Mouse (Mus musculus) thymus, adult 2 months (tissue): ENCODE measurements around the gene Nfia. TPM values are rescaled to one million over a fixed set of nuclear protein-coding genes. Genes with fewer than 3 reads are reported as not detected.

Experiments used
- DNase-seq: peaks from one replicate; pipeline ENCODE4 v3.0.0; 2021
- H3K27ac ChIP-seq: fragments of 200-500 bp; 2 replicates; pipeline ENCODE4 v1.5.1; 2012; ENCODE audit warnings: low read length, control low read depth; ENCODE audit not compliant: control insufficient read depth, insufficient read depth
- H3K27me3 ChIP-seq: fragments of 200-500 bp; 2 replicates; pipeline ENCODE4 v1.6.1; 2012; ENCODE audit warnings: mild to moderate bottlenecking, low read length, moderate library complexity, mixed read lengths; ENCODE audit not compliant: control insufficient read depth, insufficient read depth
- H3K36me3 ChIP-seq: fragments of 200-500 bp; 2 replicates; pipeline ENCODE4 v1.6.1; 2012; ENCODE audit warnings: mild to moderate bottlenecking, low read length, moderate library complexity; ENCODE audit not compliant: control insufficient read depth, insufficient read depth
- H3K4me1 ChIP-seq: fragments of 200-500 bp; replicated peaks from 2 replicates; pipeline ENCODE4 v1.6.1; 2012; ENCODE audit warnings: low read length; ENCODE audit not compliant: control insufficient read depth, insufficient read depth
- H3K4me3 ChIP-seq: fragments of 200-500 bp; 2 replicates; pipeline ENCODE4 v1.5.1; 2012; ENCODE audit warnings: mild to moderate bottlenecking, low read length, control low read depth, moderate library complexity; ENCODE audit not compliant: control insufficient read depth, insufficient read depth
- CTCF ChIP-seq: fragments of 200-500 bp; IDR thresholded peaks from 2 replicates; pipeline ENCODE4 v1.5.1; 2012; ENCODE audit warnings: mild to moderate bottlenecking, control low read depth, low read length, moderate library complexity, borderline replicate concordance; ENCODE audit not compliant: control insufficient read depth, poor library complexity, insufficient read depth; ENCODE audit errors: extremely low read depth
- POLR2A ChIP-seq: fragments of 200-500 bp; IDR thresholded peaks from 2 replicates; pipeline ENCODE4 v1.6.1; 2012; ENCODE audit warnings: mild to moderate bottlenecking, low read length, control low read depth, moderate library complexity; ENCODE audit not compliant: control insufficient read depth, poor library complexity, insufficient read depth; ENCODE audit errors: extremely low read depth
- WGBS: fragments of 180-500 bp; shearing (Covaris S2); methylation state at CpG from one replicate; pipeline ENCODE4 v1.1.7; 2018; 5-methylcytosine and 5-hydroxymethylcytosine counted together
- polyA plus RNA-seq: library from polyadenylated mRNA; depleted of rRNA; stranded (reverse); fragments of >200 nt; gene quantifications from 2 replicates; pipeline ENCODE4 v1.2.3, GENCODE M21; 2012; rRNA removed

The Nfia gene
- polyA plus RNA-seq, 1 experiment = 26.4 TPM

- 94% methylated on average over 2 of the region's 2 CpGs for WGBS
Observed at GRCm38 (mm10) chr4:98136072-98136471, 363.5 kb downstream of the Nfia start.

DNA sequence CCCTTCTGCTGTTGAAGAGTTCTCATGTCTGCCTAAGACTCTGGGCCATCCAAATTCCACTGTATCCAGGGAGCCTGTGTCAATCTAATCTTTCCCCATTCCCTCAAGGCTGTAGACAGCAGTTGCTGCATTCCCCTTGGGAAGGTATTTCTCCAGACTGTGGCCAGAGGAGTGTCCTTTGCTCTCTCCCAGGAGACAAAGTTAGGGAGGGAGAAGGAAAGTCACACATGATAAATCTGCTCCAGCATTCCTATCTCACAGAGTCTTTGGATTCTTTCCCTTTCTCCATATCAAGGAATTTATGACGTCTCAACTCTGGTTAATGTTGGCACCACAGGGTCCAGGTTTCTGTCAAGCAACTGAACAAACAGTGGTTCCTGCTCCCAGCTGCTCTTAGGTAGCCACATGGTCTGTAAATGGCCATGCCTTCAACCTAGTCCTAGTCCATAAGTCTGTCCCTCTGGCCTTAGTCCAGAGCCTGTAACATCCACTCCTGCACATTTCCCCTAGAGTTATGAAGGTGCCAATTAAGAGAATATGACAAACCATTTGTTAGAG is 370.4 kb downstream of the Nfia start:
- DNase-seq = no peak
- WGBS = 97% methylated on average over 1 of the region's 1 CpGs
- Histone ChIP-seq H3K27me3 (no peaks in the 10 kb centered on the region), H3K27ac (no peak overlapping the region), H3K36me3 (no peaks in the 10 kb centered on the region), H3K4me3 (no peak overlapping the region), H3K4me1 (no peaks in the 10 kb centered on the region)
- no peak for TF ChIP-seq POLR2A
- TF ChIP-seq CTCF = no peak

More at GRCm38 (mm10) chr4:98136072-98136471, 363.5 kb downstream of the Nfia start:
- no peak for TF ChIP-seq POLR2A
- TF ChIP-seq CTCF = no peak
- peaks cover 3% of the 10 kb centered on the region for H3K4me1 ChIP-seq
- no peak overlapping the region for H3K4me3 ChIP-seq
- no peak for DNase-seq
- H3K36me3 ChIP-seq = no peaks in the 10 kb centered on the region
- H3K27me3 ChIP-seq = no peaks in the 10 kb centered on the region
- no peak overlapping the region for H3K27ac ChIP-seq

DNA sequence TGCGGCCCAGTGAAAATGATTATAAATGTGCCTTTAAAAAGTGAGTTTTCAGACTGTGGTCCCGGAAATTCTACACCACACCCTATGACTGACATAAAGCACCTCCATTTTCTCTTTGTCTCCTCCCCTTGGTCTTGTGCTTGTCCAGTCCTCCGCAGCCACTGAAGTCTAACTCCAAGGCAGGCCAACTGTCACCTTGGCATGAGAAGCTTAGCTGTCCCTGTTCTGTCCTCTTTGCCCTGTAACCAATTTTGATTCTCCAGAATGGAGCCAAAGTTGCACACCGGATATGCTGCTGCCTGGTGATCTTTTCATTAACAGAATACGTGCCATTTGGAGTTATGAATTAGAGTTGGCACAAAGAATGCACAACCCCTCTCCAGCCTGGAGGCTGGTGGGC is 378.0 kb downstream of the Nfia start:
- no peak overlapping the region for H3K27ac ChIP-seq
- over 99% methylated on average over 5 of the region's 5 CpGs for WGBS
- H3K4me1 ChIP-seq = no peaks in the 10 kb centered on the region
- H3K36me3 ChIP-seq = no peaks in the 10 kb centered on the region
- no peaks in the 10 kb centered on the region for H3K27me3 ChIP-seq
- no peak for TF ChIP-seq POLR2A
- TF ChIP-seq CTCF = no peak
- H3K4me3 ChIP-seq = no peak overlapping the region
- DNase-seq = no peak

- Histone ChIP-seq H3K4me1 (no peaks in the 10 kb centered on the region), H3K36me3 (no peaks in the 10 kb centered on the region), H3K27ac (no peak overlapping the region), H3K27me3 (no peaks in the 10 kb centered on the region), H3K4me3 (no peak overlapping the region)
- no peak for DNase-seq
- no peak for TF ChIP-seq CTCF
- WGBS = 94% methylated on average over 3 of the region's 3 CpGs
Observed at GRCm38 (mm10) chr4:98157921-98158320, 385.4 kb downstream of the Nfia start.

- H3K27ac ChIP-seq = no peak overlapping the region
- no peaks in the 10 kb centered on the region for H3K36me3 ChIP-seq
- no peak overlapping the region for H3K4me3 ChIP-seq
- H3K27me3 ChIP-seq = no peaks in the 10 kb centered on the region
- H3K4me1 ChIP-seq = no peaks in the 10 kb centered on the region
- no peak for DNase-seq
- no peak for TF ChIP-seq CTCF
- no peak for TF ChIP-seq POLR2A
- 96% methylated on average over 3 of the region's 3 CpGs for WGBS
Observed at GRCm38 (mm10) chr4:98166379-98166778, 393.8 kb downstream of the Nfia start.

Other genes with a start within 250 kb of the Nfia start
- 0.09 TPM in 1 of 2 replicates, not detected in the other for gene E130114P18Rik, start 5.3 kb downstream of the Nfia start, polyA plus RNA-seq